Mouse (Mus musculus): ENCODE measurements around the gene Il1rapl2. TPM values are rescaled to one million over a fixed set of nuclear protein-coding genes. Genes with fewer than 3 reads are reported as not detected.

The Il1rapl2 gene
- not detected in 2 replicates for total RNA-seq (2015; ENCODE audit: low replicate concordance)
- not detected in 2 replicates for total RNA-seq (2017; ENCODE audit: low replicate concordance)

DNA sequence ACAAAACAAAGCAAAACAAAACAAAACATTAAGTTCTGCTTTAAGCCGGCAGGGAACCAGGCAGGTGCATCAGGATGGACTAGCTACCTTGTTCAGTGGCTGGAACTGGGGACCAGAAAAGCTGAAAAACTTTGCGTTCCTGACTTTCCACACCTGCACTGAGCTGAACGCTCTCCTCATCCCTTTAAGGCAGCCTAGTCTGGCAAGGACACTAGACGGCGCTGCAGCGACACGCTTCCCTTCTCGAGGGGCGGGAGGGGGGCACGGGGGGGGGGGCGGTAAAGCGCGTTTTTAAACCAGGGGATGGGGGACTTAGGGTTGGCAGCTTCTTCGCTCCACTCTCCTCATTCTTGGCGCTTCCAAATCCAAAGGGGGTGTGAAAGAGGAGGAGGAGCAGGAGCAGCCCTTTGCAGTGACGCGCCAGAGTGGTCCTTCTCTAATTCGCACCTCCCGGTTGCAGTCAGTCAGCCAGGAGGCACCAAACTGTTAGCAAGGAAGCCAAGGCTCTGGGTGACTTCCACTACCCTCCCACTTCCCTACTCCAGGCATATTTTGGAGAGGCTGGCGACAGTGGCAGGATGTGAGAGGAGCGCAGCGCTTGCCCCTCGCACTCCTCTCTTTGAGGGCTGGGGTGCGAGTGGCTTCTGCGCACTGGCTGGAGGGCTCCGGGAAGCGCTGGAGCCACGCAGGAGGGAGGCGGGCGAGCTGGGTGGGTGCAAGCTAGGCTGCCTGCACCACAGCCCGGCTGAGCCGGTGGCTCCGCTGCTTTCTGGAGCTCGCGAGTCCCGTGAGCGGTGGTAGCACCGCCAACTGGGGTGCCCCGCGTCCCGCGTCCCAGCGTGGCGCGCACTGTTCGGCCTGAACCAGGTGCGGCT, at the start of gene Il1rapl2:
Gene Il1rapl2, plus strand, starts transcription at position 288 of the 875 bp plus-strand sequence.
- ATAC-seq (replicated peaks; ENCODE audit: low FRiP score, poor library complexity, severe bottlenecking), result no peak

DNA sequence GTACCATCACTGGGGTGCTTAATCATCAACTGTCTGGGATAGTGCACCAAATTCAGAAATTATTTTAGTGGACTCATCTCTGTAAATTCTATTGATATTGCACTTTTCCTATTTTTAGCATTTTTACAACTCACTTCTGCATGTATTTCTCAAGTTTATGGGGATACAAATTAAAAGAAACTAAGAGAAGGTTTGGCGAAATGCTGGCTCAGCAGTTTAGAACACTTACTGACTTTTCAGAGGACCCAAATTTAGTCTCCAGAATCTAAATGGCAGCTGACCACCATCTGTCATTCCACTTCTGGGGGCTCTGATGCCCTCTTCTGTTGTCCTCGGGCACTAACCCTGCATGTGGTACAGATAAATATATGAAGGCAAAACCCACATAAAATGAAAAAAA, 22.1 kb upstream of the Il1rapl2 start:
- ATAC-seq (replicated peaks; ENCODE audit: low FRiP score, poor library complexity, severe bottlenecking), result no peak

DNA sequence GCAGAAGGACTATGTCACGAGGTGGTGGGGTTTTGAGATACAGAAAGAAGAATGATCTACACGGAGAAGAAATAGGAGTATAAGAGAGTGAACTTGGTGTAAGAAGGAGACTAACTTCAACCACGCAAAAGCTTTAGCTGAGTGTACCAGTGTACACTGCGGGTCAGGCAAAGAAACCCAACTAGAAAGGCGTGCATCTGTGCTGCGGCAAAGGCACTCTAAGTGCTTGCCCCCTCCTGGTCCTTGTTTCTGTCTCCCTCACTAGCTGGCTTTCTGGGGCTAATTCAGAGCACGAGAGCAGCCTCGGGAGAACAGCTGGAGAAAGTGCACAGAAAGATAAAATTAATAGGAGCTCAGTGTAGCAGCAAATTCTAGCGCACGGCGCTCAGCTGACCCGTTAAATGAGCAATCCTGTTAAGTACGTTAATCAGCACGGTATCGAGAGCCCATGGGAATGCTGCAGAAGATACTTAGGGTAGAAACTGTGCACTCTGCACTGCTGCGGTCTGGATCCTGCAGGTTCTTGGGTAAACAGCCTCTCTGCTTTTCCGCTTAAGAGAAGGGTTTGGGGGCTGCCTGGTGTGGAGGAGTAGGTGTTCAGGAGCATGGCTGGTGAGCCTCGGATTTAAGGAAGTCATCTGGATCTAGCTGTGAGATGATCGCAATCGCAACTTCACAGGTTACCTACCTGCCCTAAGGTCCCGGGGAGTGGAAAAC, 778 bp upstream of the Il1rapl2 start:
- no peak for ATAC-seq (replicated peaks; ENCODE audit: low FRiP score, poor library complexity, severe bottlenecking)

DNA sequence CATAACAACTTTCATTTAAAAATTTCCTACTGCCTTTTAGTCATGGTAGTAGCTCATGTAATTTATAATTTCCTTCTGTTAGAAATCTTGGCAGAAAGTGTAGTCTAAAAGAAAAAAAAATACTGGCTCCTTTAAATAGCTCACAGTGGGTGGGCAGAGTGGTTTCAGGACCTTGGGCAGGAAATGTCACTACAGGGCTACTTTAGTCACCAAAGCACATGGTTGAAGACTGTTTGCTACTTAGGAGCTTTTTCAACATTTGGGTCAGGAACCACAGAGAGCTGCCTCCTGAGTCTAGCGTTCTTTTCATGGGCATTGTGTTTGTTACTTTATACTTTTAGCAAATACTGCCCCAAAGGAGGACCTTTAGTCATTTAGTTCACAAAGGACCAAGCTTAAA, 12.2 kb downstream of the Il1rapl2 start:
- no peak for ATAC-seq (replicated peaks; ENCODE audit: low FRiP score, poor library complexity, severe bottlenecking)

DNA sequence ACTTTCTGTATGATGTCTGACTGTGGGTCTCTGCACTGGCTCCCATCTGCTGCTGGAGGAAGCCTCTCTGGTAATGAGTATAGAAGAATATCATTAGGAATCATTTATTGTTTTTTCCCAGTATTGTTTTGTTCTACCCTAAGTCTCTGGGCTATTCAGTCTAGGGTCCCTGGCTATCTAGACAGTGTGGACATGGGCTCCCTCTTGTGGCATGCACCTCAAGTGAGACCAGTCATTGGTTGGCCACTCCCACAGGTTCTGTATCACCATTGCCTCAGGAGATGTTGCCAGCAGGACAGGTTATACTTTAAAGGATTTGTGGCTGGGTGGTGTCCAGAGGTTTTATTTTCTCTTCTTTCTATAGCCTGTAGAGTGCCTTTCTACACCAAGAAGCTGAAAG, 50.3 kb downstream of the Il1rapl2 start:
- ATAC-seq (replicated peaks; ENCODE audit: low FRiP score, poor library complexity, severe bottlenecking), result no peak

DNA sequence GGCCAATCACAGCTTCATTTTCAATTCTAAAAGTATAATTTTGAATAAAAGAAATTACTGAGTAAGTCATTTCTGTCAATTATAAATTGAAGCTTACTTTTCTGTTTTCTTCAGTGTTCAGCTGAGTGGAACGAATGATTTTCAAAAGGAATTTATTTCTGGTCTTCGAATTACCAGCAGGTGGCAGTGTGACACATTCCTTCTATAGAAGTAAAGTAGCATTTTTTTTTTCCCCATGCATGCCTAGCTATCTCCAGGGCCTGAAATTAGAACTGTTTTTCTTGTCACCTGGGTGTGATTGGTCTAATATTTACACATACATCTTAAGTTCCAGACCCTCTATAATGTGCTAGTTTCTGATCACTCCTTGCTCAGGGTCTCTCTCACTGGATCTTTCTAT, 96.6 kb downstream of the Il1rapl2 start:
- no peak for ATAC-seq (replicated peaks; ENCODE audit: low FRiP score, poor library complexity, severe bottlenecking)

DNA sequence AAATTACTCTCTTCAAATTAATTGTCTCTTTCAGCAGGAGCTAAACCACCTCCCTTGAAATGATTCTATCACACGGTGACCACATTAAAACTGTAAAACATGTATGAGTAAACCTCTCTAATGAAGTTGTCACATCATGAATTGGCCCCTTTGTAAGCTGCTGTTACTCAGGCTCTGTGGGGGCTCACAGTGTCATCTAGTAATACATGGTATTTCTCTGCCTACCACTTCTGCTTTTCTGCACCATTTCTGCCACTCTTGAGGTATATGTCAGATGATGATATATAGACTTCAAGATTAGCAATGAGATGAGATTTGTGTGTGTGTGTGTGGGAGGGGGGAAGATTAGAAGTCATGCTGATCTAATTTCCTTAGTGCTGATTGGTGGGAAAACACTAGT, 117.6 kb downstream of the Il1rapl2 start:
- ATAC-seq (replicated peaks; ENCODE audit: low FRiP score, poor library complexity, severe bottlenecking), result no peak

DNA sequence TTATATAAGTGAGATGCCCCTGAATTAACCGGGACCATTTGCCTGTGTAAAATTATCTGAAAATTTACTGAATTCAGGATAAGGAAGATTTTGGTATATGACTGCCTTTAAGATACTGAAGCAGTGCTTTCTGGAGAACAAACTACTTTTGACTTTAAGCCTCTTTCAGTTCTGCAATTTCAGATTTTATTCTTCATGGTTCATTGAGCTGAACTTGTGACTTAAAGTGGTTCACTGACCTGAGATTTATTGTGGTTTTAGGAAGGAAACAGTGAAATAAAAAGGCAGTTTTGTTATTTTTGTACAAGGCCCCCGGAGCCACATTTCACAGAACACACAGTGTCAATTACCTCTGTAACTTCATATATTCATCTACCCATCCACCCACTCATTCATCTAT, 129.6 kb downstream of the Il1rapl2 start:
- no peak for ATAC-seq (replicated peaks; ENCODE audit: low FRiP score, poor library complexity, severe bottlenecking)

DNA sequence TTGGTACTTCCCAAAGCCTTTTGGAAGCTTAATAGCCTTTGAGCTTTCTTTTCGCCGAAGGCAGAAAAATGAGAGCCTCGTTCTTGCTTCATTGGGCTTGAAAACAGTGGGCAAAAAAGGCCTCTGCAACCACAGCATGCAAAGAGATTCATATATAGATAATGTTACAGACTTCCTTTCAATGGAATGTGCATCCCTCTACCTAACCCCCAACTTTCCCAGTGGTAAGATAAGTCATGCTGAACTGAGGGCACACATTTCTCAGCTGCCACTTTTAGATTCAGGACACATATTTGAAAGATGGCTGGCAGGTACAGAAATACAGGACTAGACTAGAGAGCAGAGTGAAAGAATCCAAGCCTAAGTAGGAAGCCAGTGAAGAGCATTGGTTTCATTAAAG, 185.1 kb downstream of the Il1rapl2 start:
- no peak for ATAC-seq (replicated peaks; ENCODE audit: low FRiP score, poor library complexity, severe bottlenecking)

DNA sequence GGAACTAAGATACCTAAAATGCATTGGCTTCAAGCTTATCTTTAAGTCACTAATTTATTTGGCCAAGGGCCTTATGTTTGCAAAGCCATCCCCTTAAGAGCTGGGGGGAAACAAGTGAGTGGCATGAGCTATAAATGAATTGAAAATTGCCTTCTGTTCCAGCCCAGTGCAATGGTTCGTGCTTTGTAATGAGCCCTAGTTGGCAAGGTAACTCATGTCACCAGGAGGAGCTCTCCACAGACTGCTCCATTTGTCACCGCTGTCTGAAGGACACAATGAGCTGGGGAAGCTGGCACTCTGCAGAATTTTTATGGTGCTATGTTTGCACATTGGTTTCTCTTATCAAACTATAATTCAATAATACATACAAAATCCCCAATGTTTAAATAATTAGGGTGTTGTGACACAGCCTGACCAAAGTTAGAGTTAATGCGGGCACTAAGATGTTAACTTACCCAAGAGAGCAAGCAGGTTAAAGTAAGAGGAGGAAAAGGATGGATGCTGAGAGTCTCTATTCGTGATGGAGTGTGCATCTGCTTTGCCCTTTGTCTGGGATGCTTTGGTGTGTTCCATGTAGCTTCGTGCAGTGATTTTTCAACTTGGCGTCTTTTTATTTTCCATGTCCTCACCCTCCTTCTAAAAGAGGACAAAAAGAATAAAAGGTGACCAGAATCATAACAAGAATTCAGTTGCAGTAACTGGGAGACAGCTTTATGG, 235.2 kb downstream of the Il1rapl2 start:
- no peak for ATAC-seq (replicated peaks; ENCODE audit: low FRiP score, poor library complexity, severe bottlenecking)

DNA sequence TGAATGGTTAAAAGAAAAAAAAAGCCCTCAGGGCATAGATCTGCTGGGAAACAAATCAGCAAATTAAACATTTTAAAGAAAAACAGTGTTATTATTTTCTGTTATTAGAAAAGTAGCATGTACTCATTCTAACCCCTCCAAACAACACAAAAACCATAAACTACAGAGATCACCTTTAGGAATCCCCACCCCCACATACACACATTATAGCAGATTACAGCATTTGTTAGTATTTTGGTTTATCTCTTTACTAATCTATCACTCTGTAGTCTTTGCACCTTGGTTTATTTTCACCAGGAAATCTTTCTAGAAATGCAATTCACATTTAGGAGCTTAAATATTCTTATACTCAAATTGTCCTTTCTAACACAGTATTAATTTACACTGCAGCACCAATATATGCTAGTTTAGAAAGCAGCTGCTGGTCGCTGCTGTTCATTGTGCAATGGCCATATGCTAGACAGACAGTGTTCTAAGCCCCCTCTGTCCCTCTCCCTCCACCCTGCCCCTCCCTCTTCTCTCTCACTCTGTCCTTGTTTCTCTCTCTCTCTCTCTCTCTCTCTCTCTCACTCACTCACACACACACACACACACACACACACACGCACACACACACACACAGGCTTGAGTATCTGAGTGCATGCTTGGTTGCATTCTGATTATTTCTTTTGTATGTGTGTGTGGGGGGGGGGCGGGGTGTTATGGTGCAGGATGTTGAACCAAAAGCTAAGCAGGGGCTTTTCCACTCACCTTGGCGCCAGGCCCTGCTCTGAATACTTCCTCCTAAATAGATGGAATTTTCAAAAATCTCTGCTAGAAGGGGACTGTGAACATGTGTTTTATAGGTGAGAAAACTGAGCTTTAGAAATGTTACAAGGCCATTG, 236.1 kb downstream of the Il1rapl2 start:
- no peak for ATAC-seq (replicated peaks; ENCODE audit: low FRiP score, poor library complexity, severe bottlenecking)

DNA sequence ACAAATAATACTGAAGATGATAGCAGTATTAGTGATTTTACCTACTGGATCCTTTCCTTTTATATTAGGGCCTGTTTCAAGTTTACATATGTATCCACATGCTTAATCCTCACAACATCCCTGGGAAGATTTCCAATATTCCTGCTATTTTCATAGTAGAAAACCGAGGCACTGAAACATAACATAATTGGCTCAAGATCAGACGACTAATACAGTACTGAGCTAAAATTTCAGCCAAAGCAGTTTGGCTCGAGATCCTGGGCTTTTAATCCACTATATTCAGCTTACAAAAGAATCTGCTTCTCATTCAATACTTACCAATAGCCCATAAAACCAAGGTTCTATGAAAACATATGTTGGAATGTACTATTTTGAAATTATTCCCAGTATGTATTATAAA, 239.1 kb downstream of the Il1rapl2 start:
- ATAC-seq (replicated peaks; ENCODE audit: low FRiP score, poor library complexity, severe bottlenecking), result no peak

DNA sequence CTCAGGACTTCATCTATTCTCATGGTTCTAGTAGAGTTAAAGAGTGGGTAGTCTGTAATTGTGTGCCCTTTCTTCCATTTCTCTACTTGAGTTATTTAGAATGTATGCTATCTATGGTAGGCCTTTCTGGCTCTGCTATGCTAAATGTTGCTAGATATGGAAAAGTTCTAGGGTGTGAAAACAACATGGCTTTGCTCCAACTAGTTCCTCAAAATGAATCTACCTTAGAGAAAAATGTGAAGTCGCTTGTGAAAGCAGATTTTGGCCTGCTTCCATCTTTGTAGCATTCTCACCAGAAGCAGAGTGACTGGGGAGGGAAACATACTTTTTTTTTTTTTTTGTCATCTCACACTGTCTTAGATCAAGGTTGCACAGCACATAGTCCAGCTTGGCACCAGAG, 241.7 kb downstream of the Il1rapl2 start:
- no peak for ATAC-seq (replicated peaks; ENCODE audit: low FRiP score, poor library complexity, severe bottlenecking)

DNA sequence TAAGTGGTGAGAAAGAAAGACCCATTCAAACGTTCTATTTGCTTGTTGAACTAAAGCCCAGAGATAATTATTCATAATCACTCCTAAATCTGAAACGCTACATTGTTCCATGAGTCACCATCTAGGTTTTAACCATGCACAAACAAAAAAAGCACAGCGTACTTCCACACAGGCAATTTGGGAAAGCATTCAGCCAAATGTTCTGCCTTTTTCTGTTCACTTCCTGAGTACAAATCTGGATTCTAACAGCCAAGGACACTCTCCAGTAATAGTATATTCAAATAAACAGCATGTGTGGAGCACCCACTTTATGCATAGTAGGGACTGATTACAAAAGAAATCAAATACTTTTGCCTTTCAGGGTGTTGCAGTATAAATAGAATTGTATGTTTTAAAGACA, 278.5 kb downstream of the Il1rapl2 start:
- ATAC-seq (replicated peaks; ENCODE audit: low FRiP score, poor library complexity, severe bottlenecking), result no peak

DNA sequence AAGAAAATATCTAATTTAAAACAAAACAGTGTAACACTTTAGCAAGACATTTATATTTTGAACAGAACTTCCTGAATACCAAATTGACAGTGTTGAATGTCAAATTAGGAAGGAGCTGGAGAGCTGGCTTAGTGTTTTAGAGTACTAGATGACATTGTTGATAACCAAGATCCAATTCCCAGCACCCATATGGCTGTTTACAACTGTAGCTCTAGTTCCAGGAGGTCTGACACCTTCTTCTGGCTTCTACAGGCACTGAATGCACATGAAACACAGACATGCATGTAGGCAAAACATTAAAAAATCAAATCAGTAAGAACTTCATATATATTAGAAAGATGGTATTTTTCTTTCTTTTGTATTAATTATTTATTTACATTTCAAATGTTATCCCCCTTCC, 353.1 kb downstream of the Il1rapl2 start:
- no peak for ATAC-seq (replicated peaks; ENCODE audit: low FRiP score, poor library complexity, severe bottlenecking)

DNA sequence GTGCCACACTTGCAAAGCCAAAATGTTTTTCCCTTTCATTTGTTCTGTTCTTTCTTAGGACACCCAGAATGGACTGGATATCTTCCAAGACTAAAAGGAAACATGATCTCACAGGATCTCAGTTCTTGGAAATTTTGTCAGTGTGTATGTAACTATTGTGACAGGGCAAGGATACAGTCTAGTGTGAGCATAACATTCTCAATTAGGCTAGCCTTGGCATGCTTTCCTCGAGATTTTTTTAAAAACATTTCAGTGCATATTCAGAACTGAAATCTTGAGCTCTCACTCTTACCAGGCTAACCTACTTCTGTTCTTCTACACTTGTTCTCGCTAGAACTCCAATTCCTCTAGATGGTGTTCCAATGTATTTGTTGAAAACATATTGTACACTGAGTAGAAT, 356.4 kb downstream of the Il1rapl2 start:
- ATAC-seq (replicated peaks; ENCODE audit: low FRiP score, poor library complexity, severe bottlenecking), result no peak

DNA sequence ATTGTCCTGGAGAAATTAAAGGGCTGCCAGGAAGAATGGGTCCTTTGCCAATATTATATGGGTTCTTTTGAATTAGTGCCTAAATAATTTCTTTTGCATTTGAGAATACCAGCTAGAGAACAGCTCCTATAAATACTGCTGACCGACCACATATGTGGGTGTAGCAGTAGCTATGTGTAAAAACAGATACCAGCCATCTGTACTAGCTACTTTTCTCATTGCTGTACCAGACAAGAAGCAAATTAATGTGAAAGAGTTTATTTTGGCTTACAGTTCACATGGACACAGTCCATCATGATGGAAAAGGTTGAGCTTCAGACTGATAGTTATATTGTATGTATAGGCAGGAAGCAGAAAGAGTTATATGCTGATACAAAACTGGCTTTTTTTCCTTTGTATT, 377.3 kb downstream of the Il1rapl2 start:
- ATAC-seq (replicated peaks; ENCODE audit: low FRiP score, poor library complexity, severe bottlenecking), result no peak

DNA sequence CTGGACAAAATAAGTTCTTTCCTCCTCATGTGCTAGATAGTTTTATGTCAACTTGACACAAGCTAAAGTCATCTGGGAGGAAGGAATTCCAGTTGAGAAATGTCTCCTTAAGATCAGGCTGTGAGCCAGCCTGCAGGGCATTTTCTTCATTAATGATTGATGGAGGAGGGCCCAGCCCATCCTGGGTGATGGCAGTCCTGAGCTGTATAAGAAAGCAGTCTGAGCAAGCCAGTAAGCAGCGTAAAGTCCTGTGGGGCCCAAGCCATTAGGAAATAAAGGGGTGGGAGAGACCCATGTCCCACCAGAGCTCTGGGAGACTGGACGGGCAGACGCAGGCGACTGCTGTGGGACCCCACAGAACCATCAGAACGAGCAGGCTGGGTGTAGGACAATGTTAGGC, 400.9 kb downstream of the Il1rapl2 start:
- no peak for ATAC-seq (replicated peaks; ENCODE audit: low FRiP score, poor library complexity, severe bottlenecking)

DNA sequence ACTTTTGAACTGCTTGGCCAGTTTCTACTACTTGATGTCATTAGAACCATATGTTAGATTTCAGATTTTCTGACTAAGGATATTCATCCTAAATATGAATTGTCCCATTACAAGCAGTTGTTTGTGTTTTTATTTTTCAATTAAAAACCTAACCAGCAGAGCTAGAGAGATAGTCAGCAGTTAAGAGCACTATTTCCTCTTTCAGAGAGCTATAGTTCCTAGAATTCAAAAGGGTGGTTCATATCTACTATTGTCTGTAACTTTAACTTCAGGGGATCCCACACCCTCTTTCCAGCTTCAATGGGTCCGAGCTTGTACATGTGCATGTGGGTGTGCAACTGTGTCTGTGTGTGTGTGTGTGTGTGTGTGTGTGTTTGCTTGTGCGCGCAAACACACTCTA, 472.7 kb downstream of the Il1rapl2 start:
- ATAC-seq (replicated peaks; ENCODE audit: low FRiP score, poor library complexity, severe bottlenecking), result no peak

DNA sequence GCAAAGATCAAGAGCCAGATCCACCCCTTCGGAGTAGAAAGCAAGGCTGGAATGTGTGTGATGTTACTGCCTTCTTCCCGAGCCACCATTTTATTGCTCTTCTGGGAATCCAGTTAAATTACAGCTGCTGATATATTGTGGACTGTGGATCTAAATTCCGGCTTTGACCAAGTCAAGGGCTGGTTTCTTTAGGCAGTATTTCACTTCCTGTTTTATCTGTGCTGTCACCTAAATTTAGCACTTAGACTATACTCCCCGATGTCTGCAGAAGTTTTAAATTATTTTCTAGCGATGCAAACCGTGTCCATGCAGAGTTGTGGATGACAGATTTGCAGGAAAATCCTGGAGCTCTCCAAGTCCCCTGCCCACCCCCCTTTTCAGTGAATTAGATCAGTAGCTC, 533.5 kb downstream of the Il1rapl2 start:
- no peak for ATAC-seq (replicated peaks; ENCODE audit: low FRiP score, poor library complexity, severe bottlenecking)

Data from erythroid progenitor cell, adult 5-6 weeks (primary cell).